Mouse (Mus musculus): ENCODE data around the gene Ppp1r14c. TPM values are rescaled to one million over a fixed set of nuclear protein-coding genes. Genes with fewer than 3 reads are reported as not detected.

Gene Ppp1r14c
- polyA plus RNA-seq, 1 experiment: 11.2 TPM

GRCm38 (mm10) chr10:3448699-3449098 is 82.8 kb downstream of the Ppp1r14c start:
- Histone ChIP-seq H3K4me3 (ENCODE audit: insufficient read depth, low read length) (no peak overlapping the region), H3K27ac (ENCODE audit: insufficient read depth, low read length) (no peak overlapping the region), H3K4me1 (ENCODE audit: control insufficient read depth, insufficient read depth, low read length) (no peaks in the 10 kb centered on the region)
- TF ChIP-seq CTCF (IDR thresholded peaks at IDR 0.05; ENCODE audit: extremely low read depth, insufficient read depth, low read length) (no peak), POLR2A (IDR thresholded peaks at IDR 0.05; ENCODE audit: extremely low read depth, insufficient read depth, low read length) (no peak)

GRCm38 (mm10) chr10:3451930-3452329 is 86.1 kb downstream of the Ppp1r14c start:
- Histone ChIP-seq H3K27ac (ENCODE audit: insufficient read depth, low read length) (no peak overlapping the region), H3K4me1 (ENCODE audit: control insufficient read depth, insufficient read depth, low read length) (no peaks in the 10 kb centered on the region), H3K4me3 (ENCODE audit: insufficient read depth, low read length) (no peak overlapping the region)
- TF ChIP-seq POLR2A (IDR thresholded peaks at IDR 0.05; ENCODE audit: extremely low read depth, insufficient read depth, low read length) (no peak), CTCF (IDR thresholded peaks at IDR 0.05; ENCODE audit: extremely low read depth, insufficient read depth, low read length) (no peak)

GRCm38 (mm10) chr10:3452822-3453475 is 87.1 kb downstream of the Ppp1r14c start:
- no peak overlapping the region for H3K4me3 ChIP-seq (ENCODE audit: insufficient read depth, low read length)
- TF ChIP-seq POLR2A (IDR thresholded peaks at IDR 0.05; ENCODE audit: extremely low read depth, insufficient read depth, low read length): no peak
- no peak for TF ChIP-seq CTCF (IDR thresholded peaks at IDR 0.05; ENCODE audit: extremely low read depth, insufficient read depth, low read length)
- no peak overlapping the region for H3K27ac ChIP-seq (ENCODE audit: insufficient read depth, low read length)
- no peaks in the 10 kb centered on the region for H3K4me1 ChIP-seq (ENCODE audit: control insufficient read depth, insufficient read depth, low read length)

GRCm38 (mm10) chr10:3458686-3459085 is 92.8 kb downstream of the Ppp1r14c start:
- no peaks in the 10 kb centered on the region for H3K4me1 ChIP-seq (ENCODE audit: control insufficient read depth, insufficient read depth, low read length)
- no peak overlapping the region for H3K27ac ChIP-seq (ENCODE audit: insufficient read depth, low read length)
- TF ChIP-seq CTCF (IDR thresholded peaks at IDR 0.05; ENCODE audit: extremely low read depth, insufficient read depth, low read length) (no peak), POLR2A (IDR thresholded peaks at IDR 0.05; ENCODE audit: extremely low read depth, insufficient read depth, low read length) (no peak)
- H3K4me3 ChIP-seq (ENCODE audit: insufficient read depth, low read length): no peak overlapping the region

GRCm38 (mm10) chr10:3460841-3461240 is 95.0 kb downstream of the Ppp1r14c start:
- Histone ChIP-seq H3K4me3 (ENCODE audit: insufficient read depth, low read length) (no peak overlapping the region), H3K27ac (ENCODE audit: insufficient read depth, low read length) (no peak overlapping the region), H3K4me1 (ENCODE audit: control insufficient read depth, insufficient read depth, low read length) (no peaks in the 10 kb centered on the region; the same call in 1 of the 2 replicates)
- no peak for TF ChIP-seq CTCF (IDR thresholded peaks at IDR 0.05; ENCODE audit: extremely low read depth, insufficient read depth, low read length)
- TF ChIP-seq POLR2A (IDR thresholded peaks at IDR 0.05; ENCODE audit: extremely low read depth, insufficient read depth, low read length): no peak

- Histone ChIP-seq H3K27ac (ENCODE audit: insufficient read depth, low read length) (no peak overlapping the region), H3K4me3 (ENCODE audit: insufficient read depth, low read length) (no peak overlapping the region), H3K4me1 (ENCODE audit: control insufficient read depth, insufficient read depth, low read length) (peaks cover 1% of the 10 kb centered on the region; the same call in 1 of the 2 replicates)
- no peak for TF ChIP-seq POLR2A (IDR thresholded peaks at IDR 0.05; ENCODE audit: extremely low read depth, insufficient read depth, low read length)
- TF ChIP-seq CTCF (IDR thresholded peaks at IDR 0.05; ENCODE audit: extremely low read depth, insufficient read depth, low read length): no peak
These were observed 100.3 kb downstream of the Ppp1r14c start for GRCm38 (mm10) chr10:3466135-3466626.

GRCm38 (mm10) chr10:3468590-3468989 is 102.7 kb downstream of the Ppp1r14c start:
- TF ChIP-seq CTCF (IDR thresholded peaks at IDR 0.05; ENCODE audit: extremely low read depth, insufficient read depth, low read length) (no peak), POLR2A (IDR thresholded peaks at IDR 0.05; ENCODE audit: extremely low read depth, insufficient read depth, low read length) (no peak)
- peaks cover 1% of the 10 kb centered on the region; the same call in 1 of the 2 replicates for H3K4me1 ChIP-seq (ENCODE audit: control insufficient read depth, insufficient read depth, low read length)
- H3K4me3 ChIP-seq (ENCODE audit: insufficient read depth, low read length): no peak overlapping the region
- H3K27ac ChIP-seq (ENCODE audit: insufficient read depth, low read length): no peak overlapping the region

- Histone ChIP-seq H3K4me3 (ENCODE audit: insufficient read depth, low read length) (no peak overlapping the region), H3K4me1 (ENCODE audit: control insufficient read depth, insufficient read depth, low read length) (no peaks in the 10 kb centered on the region), H3K27ac (ENCODE audit: insufficient read depth, low read length) (no peak overlapping the region)
- TF ChIP-seq CTCF (IDR thresholded peaks at IDR 0.05; ENCODE audit: extremely low read depth, insufficient read depth, low read length) (no peak), POLR2A (IDR thresholded peaks at IDR 0.05; ENCODE audit: extremely low read depth, insufficient read depth, low read length) (no peak)
These were observed 110.8 kb downstream of the Ppp1r14c start for GRCm38 (mm10) chr10:3476611-3477010.

GRCm38 (mm10) chr10:3479772-3480171 is 113.9 kb downstream of the Ppp1r14c start:
- no peak overlapping the region for H3K27ac ChIP-seq (ENCODE audit: insufficient read depth, low read length)
- no peak overlapping the region for H3K4me3 ChIP-seq (ENCODE audit: insufficient read depth, low read length)
- no peaks in the 10 kb centered on the region for H3K4me1 ChIP-seq (ENCODE audit: control insufficient read depth, insufficient read depth, low read length)
- TF ChIP-seq POLR2A (IDR thresholded peaks at IDR 0.05; ENCODE audit: extremely low read depth, insufficient read depth, low read length) (no peak), CTCF (IDR thresholded peaks at IDR 0.05; ENCODE audit: extremely low read depth, insufficient read depth, low read length) (no peak)

GRCm38 (mm10) chr10:3490052-3490451 is 124.2 kb downstream of the Ppp1r14c start:
- Histone ChIP-seq H3K4me3 (ENCODE audit: insufficient read depth, low read length) (no peak overlapping the region), H3K27ac (ENCODE audit: insufficient read depth, low read length) (no peak overlapping the region), H3K4me1 (ENCODE audit: control insufficient read depth, insufficient read depth, low read length) (no peaks in the 10 kb centered on the region)
- no peak for TF ChIP-seq CTCF (IDR thresholded peaks at IDR 0.05; ENCODE audit: extremely low read depth, insufficient read depth, low read length)
- no peak for TF ChIP-seq POLR2A (IDR thresholded peaks at IDR 0.05; ENCODE audit: extremely low read depth, insufficient read depth, low read length)

Data from cortical plate, adult 2 months (tissue).